Mouse (Mus musculus): ENCODE measurements at regions not wholly inside any gene's neighbourhood (a gene's known extent, or its start where the extent isn't known, plus 50 kb on each side); places are given as distances from the start of the nearest gene placed in this dataset.

DNA sequence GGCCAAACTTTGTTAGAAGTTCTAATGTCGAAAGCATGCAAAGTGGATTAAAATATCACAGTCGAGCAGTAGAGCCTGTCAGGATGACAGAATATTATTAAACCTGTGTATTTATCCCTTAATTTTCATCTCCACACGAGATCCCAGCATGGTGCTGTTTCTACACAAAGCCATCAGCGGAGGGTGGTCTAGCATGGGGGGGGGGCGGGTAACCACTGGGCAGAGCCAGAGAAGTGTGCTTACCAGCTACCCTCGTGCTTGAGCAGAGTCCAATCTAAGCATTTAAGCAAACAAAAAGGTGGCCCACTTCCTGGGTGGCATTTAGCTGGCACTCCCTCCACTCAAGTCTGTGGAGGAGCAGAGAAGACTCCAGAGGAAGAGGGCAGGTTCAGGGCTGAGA is 217.1 kb upstream of the Vstm2b start:
- TF ChIP-seq POLR2A (IDR thresholded peaks at IDR 0.05; ENCODE audit: low read depth, low read length) (no peak), CTCF (IDR thresholded peaks at IDR 0.05; ENCODE audit: extremely low read depth, insufficient read length, insufficient replicate concordance, low read depth, low read length) (no peak)

Data from small intestine, adult 2 months (tissue).